Mouse (Mus musculus): ENCODE data around the gene Nfib. TPM values are rescaled to one million over a fixed set of nuclear protein-coding genes. Genes with fewer than 3 reads are reported as not detected.

The Nfib gene
- polyA plus RNA-seq, 1 experiment from 2014 or later = 52.1 TPM

DNA sequence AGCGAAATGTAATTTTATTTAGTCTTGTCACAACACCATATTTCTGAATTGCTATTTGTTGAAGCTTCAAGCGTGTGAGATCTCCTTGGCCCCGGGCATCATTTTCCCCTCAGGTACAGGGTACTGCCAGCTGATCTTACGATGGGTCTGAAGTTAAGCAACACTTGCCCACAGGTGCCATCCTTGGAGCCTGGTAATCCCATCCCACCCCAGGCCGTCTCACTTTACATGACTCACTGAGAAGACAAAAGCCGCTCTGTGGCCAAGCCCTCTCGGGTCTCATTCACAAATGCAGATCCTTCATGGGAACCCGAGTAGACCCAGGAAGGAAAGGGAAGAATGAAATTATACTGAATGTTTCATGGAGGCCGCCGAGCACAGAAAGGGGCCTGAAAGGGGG is 18.5 kb upstream of the Nfib start:
- Histone ChIP-seq H3K36me3 (ENCODE audit: insufficient read depth, low read length) (no peaks in the 10 kb centered on the region), H3K4me2 (replicated peaks; ENCODE audit: low read depth, low read length) (no peak overlapping the region)

DNA sequence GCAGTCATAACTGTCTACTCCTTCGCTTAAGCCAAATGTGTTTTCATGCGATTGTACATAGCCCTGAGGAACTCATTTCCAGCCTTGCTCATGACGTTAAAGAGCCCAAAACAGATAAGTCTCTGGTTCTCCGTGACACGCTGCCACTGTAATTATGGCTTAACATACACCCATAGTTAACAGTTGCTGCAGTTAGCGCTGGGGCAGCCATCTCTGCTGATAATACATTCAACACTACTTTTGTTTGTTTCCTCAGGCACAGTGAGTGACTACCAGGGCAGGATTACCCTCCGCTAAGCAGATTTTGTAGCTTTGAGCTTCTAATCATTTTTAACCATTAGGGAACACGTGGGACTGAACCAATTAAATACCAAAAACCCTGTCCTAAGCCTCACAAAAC is 17.5 kb upstream of the Nfib start:
- no peak for ATAC-seq
- no peak overlapping the region for H3K4me3 ChIP-seq (ENCODE audit: low read depth, low read length)
- DNase-seq (ENCODE audit: low spot score) = no peak
- no peaks in the 10 kb centered on the region for H3K9me3 ChIP-seq (ENCODE audit: low read length)
- H3K9ac ChIP-seq (replicated peaks; ENCODE audit: low read depth) = no peak overlapping the region
- 85% methylated on average over 8 of the region's 8 CpGs for WGBS
- H3K27me3 ChIP-seq (replicated peaks; ENCODE audit: insufficient read depth, low read length) = no peaks in the 10 kb centered on the region
- H3K36me3 ChIP-seq (ENCODE audit: insufficient read depth, low read length) = no peaks in the 10 kb centered on the region
- no peak for TF ChIP-seq CTCF (IDR thresholded peaks at IDR 0.05)
- no peak for TF ChIP-seq EP300 (IDR thresholded peaks at IDR 0.05)
- H3K27ac ChIP-seq (ENCODE audit: low read length) = no peak overlapping the region
- no peaks in the 10 kb centered on the region for H3K4me1 ChIP-seq (ENCODE audit: insufficient read depth, low read depth, low read length)
- no peak overlapping the region for H3K4me2 ChIP-seq (replicated peaks; ENCODE audit: low read depth, low read length)

More for the DNA sequence above, 18.5 kb upstream of the Nfib start:
- Histone ChIP-seq H3K4me3 (ENCODE audit: low read depth, low read length) (no peak overlapping the region), H3K27me3 (replicated peaks; ENCODE audit: insufficient read depth, low read length) (no peaks in the 10 kb centered on the region), H3K27ac (ENCODE audit: low read length) (no peak overlapping the region), H3K9ac (replicated peaks; ENCODE audit: low read depth) (no peak overlapping the region), H3K4me1 (ENCODE audit: insufficient read depth, low read depth, low read length) (no peaks in the 10 kb centered on the region), H3K9me3 (ENCODE audit: low read length) (no peaks in the 10 kb centered on the region)
- TF ChIP-seq CTCF (IDR thresholded peaks at IDR 0.05) (no peak), EP300 (IDR thresholded peaks at IDR 0.05) (no peak)
- WGBS = 66% methylated on average over 10 of the region's 10 CpGs
- no peak for ATAC-seq
- DNase-seq (ENCODE audit: low spot score) = no peak

DNA sequence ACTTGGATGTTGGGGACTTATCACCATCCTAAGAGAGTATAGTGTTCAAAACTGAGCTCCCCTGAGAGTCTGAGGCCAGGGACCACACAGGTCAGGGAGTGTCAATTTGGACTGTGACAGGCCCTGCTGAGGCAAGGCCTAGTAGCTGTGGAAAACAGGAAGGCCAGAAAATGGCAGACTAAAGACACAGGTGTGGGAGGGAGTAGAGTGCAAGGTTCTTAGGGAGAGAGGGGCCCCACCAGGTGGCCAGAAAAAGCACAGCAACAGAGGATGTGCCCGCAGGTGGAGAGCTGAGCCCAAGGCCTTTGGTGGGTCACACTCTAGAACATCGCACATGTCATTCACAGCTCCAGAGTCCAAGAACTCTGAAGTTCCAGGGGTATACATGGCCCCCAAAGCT is 10.3 kb upstream of the Nfib start:
- H3K4me2 ChIP-seq (replicated peaks; ENCODE audit: low read depth, low read length) = no peak overlapping the region
- no peaks in the 10 kb centered on the region for H3K9me3 ChIP-seq (ENCODE audit: low read length)
- TF ChIP-seq CTCF (IDR thresholded peaks at IDR 0.05) (peak; percentile 41), EP300 (IDR thresholded peaks at IDR 0.05) (no peak)
- no peaks in the 10 kb centered on the region for H3K27me3 ChIP-seq (replicated peaks; ENCODE audit: insufficient read depth, low read length)
- DNase-seq (ENCODE audit: low spot score) = no peak
- WGBS = 83% methylated on average over 2 of the region's 2 CpGs
- H3K4me1 ChIP-seq (ENCODE audit: insufficient read depth, low read depth, low read length) = no peaks in the 10 kb centered on the region
- no peak overlapping the region for H3K9ac ChIP-seq (replicated peaks; ENCODE audit: low read depth)
- H3K27ac ChIP-seq (ENCODE audit: low read length) = no peak overlapping the region
- no peaks in the 10 kb centered on the region for H3K36me3 ChIP-seq (ENCODE audit: insufficient read depth, low read length)
- no peak overlapping the region for H3K4me3 ChIP-seq (ENCODE audit: low read depth, low read length)
- ATAC-seq = no peak

DNA sequence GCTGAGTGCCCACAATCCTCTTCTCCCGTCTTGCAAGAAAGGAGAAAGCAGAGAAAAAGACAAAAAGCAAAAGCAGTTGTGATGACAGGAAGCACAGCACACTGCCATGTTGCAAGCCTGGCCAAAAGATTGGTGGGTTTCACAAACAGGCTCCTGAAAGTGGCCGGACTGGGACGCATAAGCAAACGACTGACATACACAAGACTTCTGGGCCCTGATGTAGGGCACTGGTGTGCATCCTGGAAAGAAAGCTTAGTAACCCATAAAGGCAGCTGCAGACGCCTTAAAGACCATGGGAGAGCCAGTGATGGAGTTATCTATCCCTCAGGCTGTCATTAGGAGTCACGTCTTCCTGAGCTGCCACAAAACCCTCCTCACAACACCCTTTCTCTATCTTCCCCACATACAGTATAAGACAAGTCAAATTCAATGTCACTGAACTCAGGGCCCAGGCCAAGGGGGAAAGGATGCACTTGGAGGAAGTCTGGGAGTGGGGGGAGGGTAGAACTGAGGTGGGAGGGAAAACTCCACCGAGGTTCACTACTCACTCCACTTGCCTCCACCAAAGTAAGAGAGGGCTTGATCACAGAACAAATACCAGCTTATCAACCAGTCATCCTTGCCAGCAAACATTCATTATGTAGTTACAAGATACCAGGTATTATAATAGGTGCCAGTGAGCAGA is 6.2 kb upstream of the Nfib start:
- H3K27ac ChIP-seq (ENCODE audit: low read length) = no peak overlapping the region
- H3K4me3 ChIP-seq (ENCODE audit: low read depth, low read length) = no peak overlapping the region
- no peak for DNase-seq (ENCODE audit: low spot score)
- no peak overlapping the region for H3K9ac ChIP-seq (replicated peaks; ENCODE audit: low read depth)
- no peaks in the 10 kb centered on the region for H3K4me1 ChIP-seq (ENCODE audit: insufficient read depth, low read depth, low read length)
- H3K9me3 ChIP-seq (ENCODE audit: low read length) = no peaks in the 10 kb centered on the region
- TF ChIP-seq EP300 (IDR thresholded peaks at IDR 0.05) = no peak
- no peak for TF ChIP-seq CTCF (IDR thresholded peaks at IDR 0.05)
- no peak overlapping the region for H3K4me2 ChIP-seq (replicated peaks; ENCODE audit: low read depth, low read length)
- 70% methylated on average over 7 of the region's 7 CpGs for WGBS
- no peaks in the 10 kb centered on the region for H3K36me3 ChIP-seq (ENCODE audit: insufficient read depth, low read length)
- no peak for ATAC-seq
- no peaks in the 10 kb centered on the region for H3K27me3 ChIP-seq (replicated peaks; ENCODE audit: insufficient read depth, low read length)

DNA sequence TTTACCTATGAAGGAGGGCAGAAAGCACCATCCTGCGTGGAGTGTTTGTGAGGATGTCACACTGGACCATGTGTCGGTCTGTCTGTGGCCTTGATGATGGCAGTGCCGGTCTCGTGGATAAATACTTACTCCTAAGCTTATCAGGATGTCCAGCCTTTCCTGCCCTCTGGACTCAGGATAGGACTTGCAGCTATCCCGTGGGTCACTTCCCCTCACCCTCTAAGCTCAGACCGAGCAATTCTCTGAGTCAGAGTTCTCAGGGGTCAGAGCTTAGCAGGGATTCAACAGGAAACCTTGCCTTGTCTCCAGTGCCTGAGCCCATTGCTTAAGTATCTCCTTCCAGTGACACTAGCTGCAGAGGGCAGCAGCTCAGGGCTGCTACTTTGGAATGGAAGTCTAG is 4.1 kb upstream of the Nfib start:
- H3K9ac ChIP-seq (replicated peaks; ENCODE audit: low read depth) = no peak overlapping the region

DNA sequence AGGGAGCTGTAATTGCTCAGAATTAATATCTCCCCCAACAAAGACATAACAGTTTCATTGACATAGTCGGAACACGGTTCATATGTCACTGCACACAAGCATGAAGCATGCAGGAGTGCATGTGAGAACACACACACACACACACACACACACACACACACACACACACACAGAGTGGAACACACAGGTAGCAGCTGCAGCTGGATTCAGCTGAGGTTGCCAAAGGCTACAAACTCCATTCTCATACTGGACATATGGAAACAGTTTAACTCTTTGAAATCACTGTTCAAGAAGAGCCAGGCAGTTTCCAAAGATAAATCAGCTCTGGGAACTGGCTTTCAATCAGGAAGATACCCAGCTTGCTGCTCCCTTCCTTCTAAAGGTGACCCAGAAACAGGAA is 462 bp upstream of the Nfib start:
- DNase-seq (ENCODE audit: low spot score) (no peak), ATAC-seq (no peak)
- Histone ChIP-seq H3K4me2 (replicated peaks; ENCODE audit: low read depth, low read length) (no peak overlapping the region), H3K4me1 (ENCODE audit: insufficient read depth, low read depth, low read length) (no peaks in the 10 kb centered on the region), H3K27ac (ENCODE audit: low read length) (no peak overlapping the region), H3K9me3 (ENCODE audit: low read length) (no peaks in the 10 kb centered on the region), H3K36me3 (ENCODE audit: insufficient read depth, low read length) (no peaks in the 10 kb centered on the region), H3K4me3 (ENCODE audit: low read depth, low read length) (no peak overlapping the region), H3K27me3 (replicated peaks; ENCODE audit: insufficient read depth, low read length) (no peaks in the 10 kb centered on the region), H3K9ac (replicated peaks; ENCODE audit: low read depth) (no peak overlapping the region)
- WGBS = 72% methylated on average over 2 of the region's 2 CpGs
- no peak for TF ChIP-seq EP300 (IDR thresholded peaks at IDR 0.05)
- TF ChIP-seq CTCF (IDR thresholded peaks at IDR 0.05) = no peak

More for the DNA sequence above, 4.1 kb upstream of the Nfib start:
- ATAC-seq = peak; percentile 58
- Histone ChIP-seq H3K4me3 (ENCODE audit: low read depth, low read length) (no peak overlapping the region), H3K27me3 (replicated peaks; ENCODE audit: insufficient read depth, low read length) (no peaks in the 10 kb centered on the region), H3K36me3 (ENCODE audit: insufficient read depth, low read length) (no peaks in the 10 kb centered on the region), H3K9me3 (ENCODE audit: low read length) (no peaks in the 10 kb centered on the region), H3K4me1 (ENCODE audit: insufficient read depth, low read depth, low read length) (no peaks in the 10 kb centered on the region), H3K4me2 (replicated peaks; ENCODE audit: low read depth, low read length) (no peak overlapping the region), H3K27ac (ENCODE audit: low read length) (no peak overlapping the region)
- peak; percentile 19 for DNase-seq (ENCODE audit: low spot score)
- 51% methylated on average over 6 of the region's 6 CpGs for WGBS
- TF ChIP-seq EP300 (IDR thresholded peaks at IDR 0.05) (no peak), CTCF (IDR thresholded peaks at IDR 0.05) (no peak)

Measured in lung, postnatal 0 days (tissue).